Mouse (Mus musculus) liver, adult 2 months (tissue): ENCODE data around the gene Cfap74. TPM values are rescaled to one million over a fixed set of nuclear protein-coding genes. Genes with fewer than 3 reads are reported as not detected.

ENCODE experiments used
- DNase-seq: peaks from one replicate; pipeline ENCODE4 v3.0.0-alpha.2; 2011; ENCODE audit warnings: low read depth, low spot score; ENCODE audit errors: extremely low read depth
- H3K27ac ChIP-seq: fragments of 200-500 bp; replicated peaks from 2 replicates; pipeline ENCODE4 v1.5.1; 2012; ENCODE audit warnings: low read depth, mild to moderate bottlenecking, control low read depth, inconsistent platforms, low read length; ENCODE audit not compliant: insufficient read depth
- H3K27me3 ChIP-seq: fragments of 200-500 bp; 2 replicates; pipeline ENCODE4 v1.6.1; 2012; ENCODE audit warnings: mild to moderate bottlenecking, moderate library complexity, low read length, inconsistent platforms; ENCODE audit not compliant: control insufficient read depth, insufficient read depth
- H3K36me3 ChIP-seq: fragments of 200-500 bp; 2 replicates; pipeline ENCODE4 v1.6.1; 2012; ENCODE audit warnings: low read length, inconsistent platforms; ENCODE audit not compliant: control insufficient read depth, insufficient read depth
- H3K4me1 ChIP-seq: fragments of 200-500 bp; 2 replicates; pipeline ENCODE4 v1.6.1; 2011; ENCODE audit warnings: low read length; ENCODE audit not compliant: control insufficient read depth, insufficient read depth
- H3K4me3 ChIP-seq: fragments of 200-500 bp; 2 replicates; pipeline ENCODE4 v1.5.1; 2011; ENCODE audit warnings: low read depth, mild to moderate bottlenecking, control low read depth, low read length, moderate library complexity; ENCODE audit not compliant: insufficient read depth
- H3K79me2 ChIP-seq: fragments of 200-500 bp; 2 replicates; pipeline ENCODE4 v1.6.1; 2012; ENCODE audit warnings: inconsistent platforms, mild to moderate bottlenecking, low read length, moderate library complexity; ENCODE audit not compliant: control insufficient read depth, insufficient read depth
- H3K9ac ChIP-seq: fragments of 200-500 bp; 2 replicates; pipeline ENCODE4 v1.6.1; 2012; ENCODE audit warnings: low read depth, mild to moderate bottlenecking, control low read depth, inconsistent platforms, low read length
- CTCF ChIP-seq: fragments of 200-500 bp; IDR thresholded peaks from 2 replicates; pipeline ENCODE4 v1.5.1; 2011; ENCODE audit warnings: low read depth, low read length, control low read depth
- POLR2A ChIP-seq: fragments of 200-500 bp; IDR thresholded peaks from 2 replicates; pipeline ENCODE4 v1.6.1; 2011; ENCODE audit warnings: low read length, control low read depth; ENCODE audit not compliant: insufficient read depth; ENCODE audit errors: extremely low read depth
- WGBS: fragments of 180-500 bp; shearing (Covaris S2); methylation state at CpG from one replicate; pipeline ENCODE4 v1.1.7; 2018; 5-methylcytosine and 5-hydroxymethylcytosine counted together
- polyA plus RNA-seq: library from polyadenylated mRNA; depleted of rRNA; stranded (reverse); fragments of >200 nt; gene quantifications from 2 replicates; pipeline ENCODE4 v1.2.3, GENCODE M21; 2012
- total RNA-seq: library from RNA; depleted of rRNA; stranded (reverse); fragments of >200 nt; gene quantifications from 2 replicates; pipeline ENCODE4 v1.2.3, GENCODE M21; 2014

Gene Cfap74
- total and polyA plus RNA-seq, 2 experiments: 0.06 to 0.09 TPM

DNA sequence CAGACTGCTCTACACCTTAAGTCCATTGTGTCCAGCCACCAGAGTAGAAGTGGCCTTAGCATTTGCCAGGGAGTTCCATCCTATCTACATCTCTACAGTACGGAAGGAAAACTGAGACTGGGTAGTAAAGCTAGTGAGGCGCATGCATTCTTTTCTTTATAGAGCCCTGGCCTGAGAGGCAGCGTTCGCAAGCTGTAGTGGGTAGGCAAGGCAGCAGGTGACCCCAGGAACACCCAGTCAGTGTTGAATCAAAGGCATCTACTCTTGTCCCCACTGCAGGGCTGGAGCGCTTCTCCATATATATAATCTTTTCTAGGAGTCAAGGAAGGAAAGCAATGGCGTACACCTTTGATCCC lies 73.1 kb downstream of the Cfap74 start:
- DNase-seq: no peak
- 88% methylated on average over 6 of the region's 6 CpGs for WGBS
- Histone ChIP-seq H3K4me3 (no peak overlapping the region), H3K4me1 (no peaks in the 10 kb centered on the region), H3K79me2 (no peaks in the 10 kb centered on the region), H3K9ac (no peak overlapping the region), H3K27ac (no peak overlapping the region; the same call in 1 of the 2 replicates), H3K27me3 (no peaks in the 10 kb centered on the region), H3K36me3 (no peaks in the 10 kb centered on the region)
- TF ChIP-seq POLR2A (no peak), CTCF (no peak)

DNA sequence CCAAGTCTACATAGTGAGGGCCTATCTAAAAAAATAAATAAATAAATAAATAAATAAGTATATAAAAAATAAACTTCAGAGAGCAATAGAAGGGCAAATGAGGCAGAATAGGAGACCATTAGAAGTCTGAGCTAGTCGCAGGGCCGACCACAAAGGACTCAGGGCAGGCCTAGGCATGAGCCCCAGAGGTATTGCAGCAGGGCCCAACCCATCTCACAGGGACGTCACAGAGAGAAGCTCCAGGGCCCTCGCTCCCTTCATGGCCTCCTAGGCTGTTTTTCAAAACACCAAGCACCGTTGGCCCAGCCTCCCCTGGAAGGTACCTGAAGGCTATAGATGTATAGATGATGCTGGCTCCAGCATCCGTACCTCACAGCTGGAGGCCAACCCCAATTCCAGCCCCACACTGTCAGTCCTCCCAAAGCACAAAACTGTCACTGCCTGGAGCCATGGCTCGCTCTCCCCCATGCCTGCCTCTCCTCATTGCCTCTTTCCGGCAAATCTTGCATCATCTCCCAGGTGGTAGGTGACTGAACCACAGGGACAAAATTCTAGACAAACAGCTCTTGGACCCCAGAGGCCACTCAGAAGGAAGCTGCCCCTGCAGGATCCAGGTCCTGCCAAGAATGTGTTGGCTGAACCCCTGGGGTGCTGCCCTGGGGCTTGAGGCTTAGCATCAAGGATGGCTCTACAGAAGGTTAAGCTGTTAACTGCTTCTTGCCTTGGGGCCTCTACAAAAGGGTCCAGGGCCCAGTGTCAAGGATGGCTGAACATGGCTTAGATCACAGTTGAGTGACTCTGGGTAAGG lies 73.9 kb downstream of the Cfap74 start:
- WGBS: 94% methylated on average over 8 of the region's 8 CpGs

DNA sequence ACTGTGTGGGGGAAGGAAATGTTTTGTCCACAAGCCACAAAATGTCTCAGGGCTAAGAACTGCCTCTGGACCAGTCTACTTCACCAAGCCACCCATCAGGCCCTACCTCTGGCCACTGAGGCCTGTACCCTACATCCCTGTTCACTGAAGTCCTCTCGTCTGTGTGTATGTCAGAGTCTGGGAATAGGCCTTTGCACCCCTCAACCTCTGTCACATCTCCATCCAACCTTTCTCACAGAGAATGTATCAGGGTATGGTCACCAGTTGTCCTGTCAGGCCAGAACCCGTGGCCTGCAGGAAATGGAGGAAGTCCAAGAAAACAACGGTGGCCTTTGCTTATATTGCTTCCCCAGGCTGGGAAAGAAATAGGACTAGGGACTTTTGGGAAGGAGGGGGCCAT lies 76.5 kb downstream of the Cfap74 start:
- H3K79me2 ChIP-seq: no peaks in the 10 kb centered on the region
- no peak for DNase-seq
- 76% methylated on average over 3 of the region's 3 CpGs for WGBS
- H3K4me1 ChIP-seq: peaks cover 8% of the 10 kb centered on the region
- no peaks in the 10 kb centered on the region for H3K27me3 ChIP-seq
- no peak for TF ChIP-seq POLR2A
- no peak for TF ChIP-seq CTCF
- no peak overlapping the region for H3K4me3 ChIP-seq
- H3K9ac ChIP-seq: no peak overlapping the region
- H3K36me3 ChIP-seq: no peaks in the 10 kb centered on the region
- H3K27ac ChIP-seq: no peak overlapping the region

More for the DNA sequence above, 73.9 kb downstream of the Cfap74 start:
- H3K4me3 ChIP-seq: no peak overlapping the region
- no peaks in the 10 kb centered on the region for H3K36me3 ChIP-seq
- H3K27me3 ChIP-seq: no peaks in the 10 kb centered on the region
- H3K79me2 ChIP-seq: no peaks in the 10 kb centered on the region
- no peak overlapping the region for H3K9ac ChIP-seq
- TF ChIP-seq POLR2A (no peak), CTCF (no peak)
- H3K27ac ChIP-seq: no peak overlapping the region
- DNase-seq: no peak
- H3K4me1 ChIP-seq: peaks cover 5% of the 10 kb centered on the region; the same call in 1 of the 2 replicates

DNA sequence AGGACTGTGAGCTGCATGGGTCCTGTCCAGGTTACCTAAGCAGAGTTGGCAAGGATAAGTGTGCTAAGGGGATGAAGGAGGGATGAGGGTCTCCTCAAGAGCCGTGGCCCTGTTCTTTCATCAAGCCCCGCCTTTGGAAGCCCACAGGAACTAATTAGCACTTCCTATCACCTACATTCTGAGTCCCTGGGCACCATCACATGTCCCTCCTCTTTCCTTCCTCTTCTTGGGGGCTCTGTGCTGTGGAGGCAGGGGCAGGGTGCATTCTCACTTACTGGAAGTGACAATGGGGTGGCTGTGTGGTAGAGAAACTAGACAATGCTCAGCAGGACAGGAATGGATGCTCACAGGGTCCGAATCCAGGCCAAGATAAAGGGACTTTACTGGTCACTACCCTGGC lies 78.8 kb downstream of the Cfap74 start:
- Histone ChIP-seq H3K27me3 (no peaks in the 10 kb centered on the region), H3K9ac (no peak overlapping the region), H3K4me3 (no peak overlapping the region), H3K36me3 (no peaks in the 10 kb centered on the region), H3K4me1 (peaks cover 8% of the 10 kb centered on the region), H3K79me2 (peaks cover 13% of the 10 kb centered on the region), H3K27ac (peak overlapping the region; percentile 75)
- WGBS: 67% methylated on average over 3 of the region's 3 CpGs
- no peak for DNase-seq
- TF ChIP-seq POLR2A (no peak), CTCF (no peak)

DNA sequence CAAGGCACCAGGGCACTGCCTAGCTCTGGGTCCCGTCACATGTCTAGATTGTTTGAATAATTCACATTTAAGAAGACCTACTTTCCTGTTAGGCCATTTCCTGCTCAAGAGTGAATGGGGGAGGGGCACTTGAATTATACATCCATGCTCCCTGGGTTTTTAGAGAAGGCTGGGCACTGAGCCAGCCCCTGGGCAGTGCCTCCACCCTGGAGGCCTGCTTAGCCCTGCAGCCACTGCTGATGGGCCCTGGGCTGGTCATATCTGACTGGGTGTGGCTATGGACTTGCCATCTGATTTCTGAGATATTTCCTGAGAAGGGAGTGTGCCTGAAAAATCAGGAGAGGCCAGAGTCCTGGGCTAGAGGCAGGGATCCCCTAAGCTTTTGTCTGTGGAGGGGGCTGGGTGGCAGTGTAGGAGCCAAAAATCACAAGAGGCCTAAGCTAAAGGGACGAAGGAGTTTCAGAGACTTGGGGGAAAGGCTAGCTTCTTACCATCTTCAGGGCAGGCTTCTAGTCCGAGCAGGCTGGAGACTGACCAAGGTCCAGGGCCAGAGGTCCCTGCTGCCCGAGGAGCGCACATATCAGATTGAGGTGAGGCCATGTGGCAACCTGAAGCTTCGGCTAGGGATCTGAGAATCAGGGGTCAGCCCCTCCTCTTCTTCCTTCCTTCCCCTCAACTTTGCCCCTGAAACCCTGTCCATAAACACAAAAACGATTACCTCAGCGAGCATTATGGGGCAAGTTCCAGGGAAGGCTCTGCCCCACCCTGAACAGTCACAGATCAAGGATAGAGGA lies 79.4 kb downstream of the Cfap74 start:
- no peak overlapping the region for H3K4me3 ChIP-seq
- peaks cover 9% of the 10 kb centered on the region for H3K4me1 ChIP-seq
- 27% methylated on average over 8 of the region's 8 CpGs for WGBS

More for the DNA sequence above, 79.4 kb downstream of the Cfap74 start:
- peak; percentile 53 for DNase-seq
- H3K27ac ChIP-seq: peak overlapping the region; percentile 75
- no peak overlapping the region for H3K9ac ChIP-seq
- H3K27me3 ChIP-seq: no peaks in the 10 kb centered on the region
- TF ChIP-seq POLR2A: no peak
- no peak for TF ChIP-seq CTCF
- no peaks in the 10 kb centered on the region for H3K36me3 ChIP-seq
- peaks cover 15% of the 10 kb centered on the region for H3K79me2 ChIP-seq
